Mouse (Mus musculus) urinary bladder, postnatal 36 days (tissue): Measurements from ENCODE around the gene Lyrm1.
A peak's percentile ranks its signal among the peaks of the same experiment; 100 is the strongest.

Source experiments
- DNase-seq, 2 experiments: peaks; one replicate each; pipeline ENCODE4 v3.0.0; 2022; ENCODE audit warnings: low spot score in 2 of 2, mixed read lengths in 1 of 2

Gene Lyrm1

DNA sequence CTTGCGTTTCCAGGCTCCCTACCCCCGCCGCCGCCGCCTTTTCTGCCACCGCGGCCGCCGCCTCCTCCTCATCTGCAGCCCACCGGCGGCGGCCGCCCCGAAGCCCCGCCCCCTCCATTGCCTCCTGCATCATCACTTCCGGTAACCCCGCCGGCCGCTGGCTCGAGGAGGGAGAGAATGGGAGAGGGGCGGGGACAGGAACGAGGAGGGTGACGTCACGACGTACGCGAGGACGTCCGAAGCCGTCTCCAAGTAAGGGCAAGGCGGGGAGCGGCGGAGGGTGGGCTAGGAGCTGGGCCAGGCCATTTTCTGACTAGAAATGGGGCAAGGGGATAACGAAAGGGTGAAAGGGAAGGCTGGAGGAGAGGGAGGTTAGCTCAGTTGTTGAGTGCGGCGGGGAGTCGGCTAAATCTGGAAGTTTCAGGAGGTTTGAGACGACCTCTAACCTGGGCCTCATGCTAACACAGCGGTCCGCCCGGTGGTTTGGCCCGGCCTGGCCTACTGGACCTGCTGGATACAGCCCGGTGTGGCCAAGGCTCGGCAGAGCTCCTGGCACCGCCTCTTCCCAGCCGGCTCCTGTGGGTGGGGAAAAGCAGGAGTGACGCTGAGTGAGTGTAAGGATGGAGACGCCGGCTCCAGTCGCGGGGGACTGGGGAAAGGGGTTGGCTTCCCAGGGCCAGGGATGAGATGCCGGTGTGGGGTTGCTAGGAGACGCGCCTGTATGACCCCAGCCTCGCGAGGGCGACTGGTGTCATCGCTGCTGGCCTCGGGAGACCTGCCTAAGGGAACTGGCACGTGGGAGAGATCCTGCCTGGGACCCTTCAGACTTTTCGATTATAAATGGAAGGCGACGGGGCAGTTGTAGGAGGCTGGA is at the start of gene Lyrm1, which contains the start of gene Dcun1d3:
TSS of gene Lyrm1 (plus strand) at position 223 of the 874 bp plus-strand sequence.
TSS of gene Dcun1d3 (minus strand) at position 660 of the 874 bp plus-strand sequence.
- peak; percentile 97 to 98 for DNase-seq

DNA sequence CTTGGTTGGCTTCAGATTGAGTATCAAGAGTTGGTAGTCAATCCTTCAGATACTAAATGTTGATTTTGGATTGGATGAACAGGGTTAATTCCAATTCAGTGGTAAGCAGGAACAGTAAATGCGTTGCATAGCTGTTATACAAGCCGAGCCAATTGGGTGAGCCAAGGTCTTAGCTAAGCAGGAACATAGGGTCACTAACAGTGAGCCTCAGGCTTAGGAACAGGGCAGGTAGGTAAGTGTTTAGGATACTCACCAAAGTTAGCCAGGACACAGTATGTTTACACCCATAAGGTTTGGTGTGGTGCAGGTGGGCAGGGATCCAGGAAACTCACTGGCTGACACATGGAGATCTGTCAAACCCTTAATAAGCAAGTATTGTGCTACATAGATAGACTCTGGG is 48.3 kb upstream of the Lyrm1 start:
- no peak for DNase-seq

DNA sequence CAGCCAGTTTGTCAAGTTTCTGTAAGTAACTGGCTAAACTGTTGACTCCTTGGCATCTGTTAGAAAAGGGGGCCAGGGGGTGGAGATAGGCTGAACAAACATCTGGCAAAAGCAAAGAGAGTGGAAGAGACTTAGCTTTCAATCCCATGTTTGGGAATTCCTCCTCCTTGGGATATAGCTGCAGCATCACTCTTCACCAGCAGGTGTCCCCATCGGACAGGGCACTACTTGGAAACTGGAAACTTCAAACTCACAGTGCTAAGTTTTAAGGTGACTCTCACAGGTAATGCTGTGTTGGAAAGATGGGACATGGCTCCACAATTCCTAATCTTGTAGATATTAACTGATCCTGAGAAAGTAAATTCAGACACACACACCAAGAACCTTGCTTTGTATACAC is 46.6 kb upstream of the Lyrm1 start:
- peak; percentile 57 to 70 for DNase-seq

DNA sequence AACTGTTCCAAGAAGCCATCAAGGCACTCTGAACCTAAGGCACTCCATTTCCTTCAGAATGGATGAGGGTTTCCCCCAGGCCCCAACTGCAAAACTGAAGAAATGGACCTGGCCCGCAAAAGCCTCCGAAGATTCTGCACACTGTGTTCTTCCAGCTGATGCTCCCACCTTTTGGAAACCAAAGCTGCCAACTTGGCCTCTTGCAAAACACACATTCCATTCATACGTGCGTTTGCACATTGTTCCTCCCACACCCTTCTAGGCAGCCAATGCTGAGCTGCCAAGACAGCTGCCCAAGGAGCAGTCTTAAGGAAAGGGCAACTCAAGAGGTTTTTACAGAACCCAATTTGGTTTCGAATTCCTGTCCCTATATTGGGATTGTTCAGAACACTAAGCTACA is 44.9 kb upstream of the Lyrm1 start:
- peak; percentile 37 to 75 for DNase-seq

DNA sequence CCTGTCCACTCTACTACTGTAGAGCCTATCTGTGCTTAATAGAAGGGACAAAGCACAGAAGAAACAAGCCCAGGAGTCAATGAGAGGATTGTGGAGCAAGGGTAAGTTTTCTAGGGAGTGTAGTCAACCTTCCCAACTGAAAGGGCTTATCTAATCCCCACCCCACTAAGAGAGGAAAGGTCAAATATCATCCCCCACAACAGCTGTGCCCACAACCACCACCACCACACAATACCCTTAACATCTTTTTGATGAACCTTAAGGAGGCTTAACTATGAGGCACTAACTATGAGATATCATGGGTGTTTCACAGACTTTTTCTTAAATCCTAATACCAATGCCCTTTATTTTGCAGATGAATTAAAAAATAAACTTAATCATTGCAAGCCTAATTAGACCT is 43.2 kb upstream of the Lyrm1 start:
- DNase-seq = no peak

DNA sequence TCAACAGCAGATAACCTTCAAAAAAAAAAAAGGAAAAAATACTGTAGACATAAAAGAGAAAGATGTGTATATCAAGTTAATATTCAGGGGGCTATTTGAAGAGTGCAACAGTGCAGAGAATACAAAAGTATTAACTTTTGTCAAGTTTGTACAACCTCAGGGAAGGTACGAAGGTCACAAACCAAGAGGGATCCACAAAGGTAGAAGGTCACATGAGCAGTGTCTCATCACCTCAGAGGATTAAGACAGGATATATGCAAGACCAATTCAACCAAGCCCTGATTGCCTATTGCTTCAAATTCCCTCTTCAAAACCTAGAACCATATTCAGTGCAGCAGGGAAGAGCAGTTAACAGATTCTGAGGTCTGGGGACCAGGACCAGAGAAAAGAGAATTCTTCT is 42.5 kb upstream of the Lyrm1 start:
- DNase-seq = no peak

DNA sequence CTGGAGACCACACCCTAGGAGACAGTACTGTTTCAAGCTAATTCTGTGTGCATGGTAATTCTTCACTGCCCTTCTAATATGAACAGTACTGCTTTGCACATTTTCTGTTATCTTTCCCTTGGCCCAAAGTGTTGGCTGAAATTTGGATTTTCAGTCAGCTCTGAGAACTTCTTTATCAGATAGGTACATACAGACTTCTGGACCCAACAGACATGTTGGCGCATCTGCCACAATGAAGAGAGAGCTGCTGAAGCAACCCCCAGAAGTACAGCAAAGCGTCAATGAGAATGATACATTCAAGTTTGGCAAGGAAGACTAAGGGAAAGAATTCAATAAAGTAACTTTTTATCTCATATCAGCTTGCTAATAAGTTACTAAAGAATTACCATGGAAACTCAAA is 41.3 kb upstream of the Lyrm1 start:
- no peak for DNase-seq

DNA sequence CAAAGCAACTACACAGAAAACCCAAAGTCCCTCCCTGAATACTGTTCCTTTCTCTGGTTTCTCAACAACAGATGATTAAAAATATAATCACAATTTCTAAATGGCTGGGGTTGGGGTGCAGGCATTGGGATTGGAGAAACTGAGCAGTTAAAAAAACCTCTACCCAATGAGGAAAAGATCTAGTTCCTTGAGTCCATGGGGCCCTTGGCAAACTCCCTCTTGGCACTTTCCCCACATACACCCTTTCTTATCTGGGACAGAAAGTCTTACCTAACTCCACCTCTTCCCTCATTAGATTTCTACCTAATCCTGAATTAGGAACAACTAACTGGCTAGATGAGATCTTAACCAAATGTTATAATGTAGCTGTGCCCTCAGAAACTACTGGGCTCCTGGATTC is 40.6 kb upstream of the Lyrm1 start:
- DNase-seq = no peak

DNA sequence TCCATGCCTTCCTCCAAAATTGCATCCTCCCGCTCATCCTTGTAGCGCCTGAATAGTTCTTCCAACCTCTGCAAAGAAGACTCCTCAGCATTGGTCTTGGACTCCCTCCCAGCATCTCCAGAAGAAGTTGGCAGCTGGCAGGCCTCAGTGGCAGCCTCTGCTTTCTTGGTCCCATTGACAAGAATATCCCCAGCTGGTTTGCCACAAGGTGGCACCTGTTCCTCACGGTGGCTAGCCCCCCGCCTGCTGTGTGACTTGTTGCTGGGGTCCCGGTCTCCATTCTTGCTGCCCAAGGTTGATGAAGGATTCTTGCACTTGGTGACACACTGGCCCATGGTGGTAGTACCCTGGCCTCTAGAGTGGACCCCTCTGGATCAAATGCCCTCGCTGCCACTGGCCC is 36.2 kb upstream of the Lyrm1 start:
- no peak for DNase-seq

DNA sequence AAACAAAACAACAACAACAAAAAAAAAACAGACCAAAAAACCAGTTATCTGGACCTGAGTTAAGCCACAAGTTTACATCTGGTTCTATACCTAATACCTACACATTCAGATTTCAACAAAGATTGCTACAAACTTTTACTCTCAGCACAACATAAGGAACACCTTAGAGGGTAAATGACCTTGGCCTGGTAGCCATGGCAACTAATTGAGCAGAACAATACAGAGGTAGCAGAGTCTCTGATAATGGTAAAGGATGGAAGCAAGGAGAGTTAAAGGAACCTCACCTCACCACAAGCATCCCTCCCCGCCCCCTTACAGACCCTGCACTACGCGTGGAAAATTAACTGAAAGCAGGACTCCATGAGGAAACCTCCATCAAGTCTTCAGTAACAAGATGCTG is 35.5 kb upstream of the Lyrm1 start:
- no peak for DNase-seq

DNA sequence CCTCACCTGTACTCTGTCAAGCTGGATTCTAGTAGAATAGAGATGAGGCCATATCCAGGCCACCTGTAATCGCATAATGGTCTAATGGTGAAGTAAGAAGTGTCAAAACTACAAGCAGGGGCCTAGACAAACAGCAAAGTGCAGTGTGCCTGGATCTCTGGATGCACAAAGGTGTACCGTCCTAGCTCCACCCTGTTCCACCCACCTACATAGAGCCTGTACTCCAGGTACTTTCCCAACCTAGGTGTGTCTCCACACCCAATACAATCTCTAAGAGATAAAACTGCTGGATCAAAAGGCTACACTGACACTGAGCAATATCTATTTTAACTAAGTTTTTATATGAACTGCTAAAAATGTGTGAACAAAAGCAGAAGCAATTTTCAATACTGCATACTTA is 35.1 kb upstream of the Lyrm1 start:
- no peak for DNase-seq

DNA sequence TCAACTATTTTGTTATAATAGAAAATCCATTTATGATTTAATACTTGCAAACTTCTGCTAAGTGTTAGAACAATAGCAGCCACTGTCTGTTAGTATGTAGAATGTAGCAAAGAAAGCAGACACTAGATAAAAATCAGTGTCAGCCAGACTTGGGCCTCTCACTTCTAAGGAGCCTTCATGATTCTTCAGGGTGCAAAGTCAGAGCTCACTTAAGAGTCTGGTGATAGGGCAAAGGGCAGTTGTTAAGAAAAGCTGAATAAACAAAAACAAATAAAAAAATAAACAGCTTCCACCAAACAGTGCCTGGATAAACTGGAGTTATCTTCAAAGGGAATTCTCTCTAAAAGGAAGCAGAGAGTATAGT is 34.7 kb upstream of the Lyrm1 start:
- no peak for DNase-seq

DNA sequence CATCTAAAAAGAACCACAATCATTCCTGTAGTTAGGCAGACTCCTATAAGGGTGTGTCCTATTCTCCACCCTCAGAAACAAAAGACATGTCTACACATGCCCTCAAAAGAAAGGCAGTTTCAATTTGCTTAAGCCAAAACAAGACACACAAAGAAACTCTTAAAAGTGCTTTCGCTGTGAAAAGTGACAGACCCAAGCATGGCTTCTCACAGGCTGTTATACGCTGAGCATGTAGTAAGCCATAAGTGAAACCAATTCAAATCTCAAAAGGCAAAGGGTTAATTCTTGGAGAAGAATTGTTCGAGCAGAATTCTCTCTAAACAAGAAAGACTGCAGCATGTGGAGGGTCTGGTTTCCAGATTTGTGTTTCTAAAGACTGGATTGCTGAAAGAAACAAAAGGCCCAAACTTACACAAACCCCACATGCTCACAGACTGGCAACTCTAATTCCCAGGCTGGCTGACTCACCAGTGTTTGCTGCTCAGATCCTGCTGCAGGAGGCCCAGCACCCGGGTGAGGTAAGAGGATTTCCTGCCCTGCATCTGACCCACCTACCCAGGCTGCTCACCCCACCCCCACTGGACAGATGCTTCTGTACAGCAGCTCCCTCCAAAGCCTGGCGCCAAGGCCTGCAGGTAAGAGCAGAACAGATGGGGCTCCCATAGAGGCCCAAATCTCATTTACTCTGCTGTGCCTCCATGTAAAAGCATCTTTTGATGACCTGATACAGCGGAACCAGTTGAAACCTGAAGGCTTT is 34.1 kb upstream of the Lyrm1 start:
- DNase-seq = peak; percentile 62 to 74

DNA sequence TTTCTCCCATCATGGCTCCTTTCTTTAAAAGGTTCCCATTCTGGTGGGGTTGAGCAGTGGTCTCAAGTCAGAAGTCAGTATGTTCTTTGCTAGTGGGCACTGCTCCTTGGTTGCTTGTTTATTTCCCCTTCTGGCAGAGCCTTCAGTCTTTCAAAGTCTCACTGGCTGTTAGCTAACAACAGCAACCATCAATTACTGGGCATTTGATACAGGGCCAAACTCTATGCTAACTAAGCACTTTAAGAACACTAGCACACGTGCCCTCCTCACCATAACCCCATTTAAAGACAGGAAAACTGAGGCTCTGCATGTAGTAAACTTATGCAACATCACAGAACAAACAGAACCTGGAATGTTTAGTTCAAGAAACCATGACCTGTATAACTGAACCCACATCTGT is 33.5 kb upstream of the Lyrm1 start:
- no peak for DNase-seq

DNA sequence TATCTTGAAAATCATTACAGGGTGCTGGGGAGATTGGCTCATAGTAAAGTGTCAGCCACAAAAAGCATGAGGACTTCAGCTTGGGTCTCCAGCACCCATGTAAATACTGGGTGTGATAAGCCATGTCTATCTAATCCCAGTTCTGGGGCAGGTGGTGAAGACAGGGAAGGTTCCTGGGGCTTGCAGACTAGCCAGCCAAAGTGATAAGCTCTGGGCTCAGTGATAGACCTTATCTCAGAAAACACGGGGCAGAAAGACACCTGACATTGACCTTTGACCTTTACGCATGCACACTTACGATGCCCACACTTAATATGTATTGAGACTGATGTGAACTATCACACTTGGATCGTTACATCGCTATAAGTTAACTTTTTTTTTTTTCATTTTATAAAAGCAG is 31.2 kb upstream of the Lyrm1 start:
- no peak for DNase-seq

DNA sequence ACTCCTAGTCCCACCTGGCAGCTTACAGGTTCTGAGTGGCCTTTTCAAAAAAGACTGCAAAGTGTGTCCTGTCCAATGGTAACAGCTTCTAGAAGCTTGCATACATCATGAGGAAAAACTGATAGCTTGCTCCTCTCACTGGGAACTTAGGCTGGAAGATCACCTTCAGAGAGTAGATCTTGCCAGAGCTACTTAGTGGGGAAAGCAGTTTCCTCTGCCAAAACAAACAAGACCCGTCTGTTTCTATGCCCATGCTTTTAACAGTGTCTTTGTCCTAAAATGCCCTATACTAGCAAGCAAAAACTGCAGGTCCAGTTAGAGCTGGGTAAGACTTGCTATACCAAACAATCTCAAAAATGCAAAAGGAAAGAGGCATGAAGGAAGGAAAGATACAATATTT is 29.5 kb upstream of the Lyrm1 start:
- no peak for DNase-seq

DNA sequence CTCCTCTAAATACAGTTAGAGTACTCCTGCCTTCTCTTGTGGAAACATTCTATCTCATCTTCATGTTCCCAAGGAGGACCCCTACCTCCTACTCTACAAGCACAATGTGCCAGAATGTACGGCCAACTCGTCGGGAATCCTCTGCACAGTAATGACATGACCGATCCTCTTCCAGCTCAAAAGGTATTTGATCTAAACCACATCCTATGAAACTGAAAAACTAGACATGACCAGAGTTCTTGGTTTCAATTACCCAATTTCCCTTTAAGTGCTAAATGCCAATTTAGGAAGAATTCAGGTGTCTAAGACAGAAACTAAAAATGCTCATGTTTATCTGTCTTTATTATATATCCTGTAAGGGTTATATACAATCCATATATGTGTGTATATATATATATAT is 23.5 kb upstream of the Lyrm1 start:
- no peak for DNase-seq

DNA sequence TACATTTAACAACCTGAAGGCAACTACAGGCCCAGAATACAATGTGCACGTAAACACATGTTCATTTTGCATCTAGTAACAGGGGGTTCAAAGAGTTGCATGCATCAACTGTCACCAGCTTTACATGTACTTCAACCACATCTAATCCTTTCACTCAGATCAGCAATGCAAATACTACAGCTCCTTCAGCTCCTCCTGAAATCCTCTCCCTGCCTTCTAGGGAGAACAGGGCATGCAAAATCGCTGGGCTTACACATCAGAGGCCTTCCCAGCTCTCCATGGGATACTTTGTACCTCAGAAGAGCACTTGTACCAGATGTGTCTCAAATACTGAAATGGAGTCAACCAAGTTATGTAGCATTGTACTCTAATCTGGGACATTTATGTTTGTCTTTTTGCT is 22.6 kb upstream of the Lyrm1 start:
- no peak for DNase-seq

DNA sequence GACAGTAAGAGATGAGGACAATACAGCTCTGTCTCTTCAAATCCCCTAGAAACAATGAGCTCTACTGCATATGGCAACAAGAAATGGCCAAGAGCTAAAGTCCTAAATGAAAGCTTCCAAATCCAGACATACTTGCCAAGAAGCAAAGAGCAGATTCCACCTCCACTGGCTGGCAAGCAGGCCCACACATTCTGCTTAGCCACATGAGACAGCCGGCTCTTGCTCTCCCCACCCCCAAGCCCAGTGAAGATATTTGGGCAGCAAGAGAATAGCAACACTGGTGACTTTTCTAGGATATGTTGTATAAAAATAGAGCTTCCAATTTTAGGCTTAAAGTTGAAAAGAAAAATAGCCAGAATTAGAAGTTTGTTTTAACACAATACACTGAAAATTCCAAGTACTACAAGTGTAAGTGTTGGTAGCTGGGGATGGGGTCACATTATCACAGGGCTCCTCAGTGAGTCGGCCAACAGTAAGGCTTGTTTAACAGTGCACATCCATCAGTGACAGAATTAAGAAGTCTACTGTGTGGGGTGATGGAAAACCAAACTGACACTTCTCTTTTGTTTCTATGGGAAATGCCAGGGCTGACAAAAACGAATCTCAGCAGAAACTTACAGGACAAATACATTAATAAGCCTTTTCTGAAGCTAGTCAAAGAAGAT is 19.8 kb upstream of the Lyrm1 start:
- DNase-seq = no peak

DNA sequence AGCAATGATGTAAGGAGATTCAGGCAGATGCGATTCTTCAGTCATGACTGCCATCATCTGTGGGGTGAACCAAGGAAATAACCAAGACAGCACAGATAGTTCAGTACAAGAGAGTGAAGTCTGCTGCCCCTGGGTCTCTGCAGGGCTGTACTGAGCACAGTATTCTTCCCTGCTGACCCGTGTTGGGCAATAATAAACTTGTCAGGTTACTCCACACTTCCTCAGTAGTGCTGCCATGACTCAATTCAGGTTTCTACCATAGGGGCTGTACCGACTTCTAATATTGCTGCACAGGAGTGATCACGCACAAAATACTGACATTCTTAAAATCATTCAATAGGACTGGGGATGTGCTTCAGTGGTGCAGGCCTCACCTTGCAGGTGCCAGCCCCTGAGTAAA is 16.5 kb upstream of the Lyrm1 start:
- no peak for DNase-seq

DNA sequence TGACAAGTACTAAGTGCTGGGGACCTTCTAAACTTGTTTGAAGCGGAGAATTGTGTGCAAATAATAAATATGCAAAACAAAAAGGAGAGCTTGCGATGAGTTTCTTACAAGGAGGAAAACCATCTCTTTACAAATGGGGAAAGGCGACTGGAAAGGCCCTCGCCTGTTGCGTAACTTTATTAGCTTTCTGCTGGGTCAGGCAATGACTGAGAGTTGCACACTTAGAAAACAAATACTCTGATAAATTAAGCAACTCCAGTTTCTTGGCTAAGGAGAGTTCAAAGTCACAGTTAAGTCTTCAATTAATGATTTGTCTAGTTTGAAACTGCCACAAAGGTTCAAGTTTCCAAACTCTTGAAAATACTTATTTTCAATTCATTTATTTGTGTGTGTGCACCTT is 15.3 kb upstream of the Lyrm1 start:
- peak in 1 of 2 experiments; percentile 63 for DNase-seq

DNA sequence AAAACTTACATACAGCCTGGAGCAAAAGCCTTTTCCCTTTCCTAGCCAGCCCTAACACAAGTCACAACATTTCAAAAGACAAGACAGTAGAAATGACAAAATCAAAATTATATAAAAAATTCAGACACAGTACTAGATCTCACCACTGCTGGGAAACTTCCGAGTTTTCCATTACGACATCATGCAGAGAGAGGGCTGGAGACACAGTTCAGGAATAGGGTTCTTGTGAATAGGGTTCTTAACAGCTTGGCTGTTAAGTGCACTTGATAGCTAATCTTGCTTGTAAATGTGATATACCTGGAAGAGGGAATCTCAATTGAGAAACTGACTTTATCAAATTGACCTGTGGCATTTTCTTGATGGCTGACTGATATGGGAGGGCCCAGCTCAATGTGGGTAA is 14.4 kb upstream of the Lyrm1 start:
- DNase-seq = no peak

DNA sequence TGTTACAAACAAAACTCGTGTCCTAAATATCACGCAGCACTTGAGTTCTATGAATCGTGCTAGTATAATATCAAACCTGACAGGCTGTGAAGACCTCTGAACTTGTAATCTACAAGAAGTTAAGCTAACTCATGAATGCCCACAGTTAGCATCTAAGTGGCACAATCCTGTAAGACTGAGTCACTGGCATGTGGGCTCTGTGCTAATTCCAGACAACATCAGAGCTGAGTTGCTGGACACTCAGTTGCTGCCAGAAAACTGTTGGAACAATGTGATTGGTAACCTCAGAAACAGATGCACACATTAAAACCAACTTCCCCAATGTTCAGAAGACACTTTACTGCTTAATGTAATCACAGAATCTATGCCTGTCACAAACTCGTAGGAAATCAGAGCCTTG is 7.8 kb upstream of the Lyrm1 start:
- DNase-seq = no peak
